Mouse (Mus musculus): Measurements from ENCODE around the gene Gm20388. TPM values are rescaled to one million over a fixed set of nuclear protein-coding genes. Genes with fewer than 3 reads are reported as not detected.

The Gm20388 gene
- polyA plus RNA-seq, 1 experiment: 0.36 TPM

- peaks cover 91% of the 10 kb centered on the region for H3K36me3 ChIP-seq (ENCODE audit: control insufficient read depth)
- TF ChIP-seq GATA1 (IDR thresholded peaks at IDR 0.05; ENCODE audit: low read length) (no peak), TAL1 (IDR thresholded peaks at IDR 0.05; ENCODE audit: low read length) (no peak)
- no peaks in the 10 kb centered on the region for H3K9me3 ChIP-seq (ENCODE audit: control insufficient read depth, low read length)
- H3K27me3 ChIP-seq (ENCODE audit: control insufficient read depth): no peaks in the 10 kb centered on the region
- no peaks in the 10 kb centered on the region for H3K4me1 ChIP-seq (ENCODE audit: control insufficient read depth)
- no peak overlapping the region for H3K4me3 ChIP-seq (replicated peaks)
Observed at GRCm38 (mm10) chr8:123832757-123833156, 3922.1 kb downstream of the Gm20388 start.

- Histone ChIP-seq H3K36me3 (ENCODE audit: control insufficient read depth) (peaks cover 84% of the 10 kb centered on the region), H3K9me3 (ENCODE audit: control insufficient read depth, low read length) (no peaks in the 10 kb centered on the region), H3K27me3 (ENCODE audit: control insufficient read depth) (no peaks in the 10 kb centered on the region), H3K4me3 (replicated peaks) (no peak overlapping the region), H3K4me1 (ENCODE audit: control insufficient read depth) (no peaks in the 10 kb centered on the region)
- TF ChIP-seq TAL1 (IDR thresholded peaks at IDR 0.05; ENCODE audit: low read length) (no peak), GATA1 (IDR thresholded peaks at IDR 0.05; ENCODE audit: low read length) (no peak)
Observed at GRCm38 (mm10) chr8:123835451-123835850, 3924.8 kb downstream of the Gm20388 start.

- Histone ChIP-seq H3K9me3 (ENCODE audit: control insufficient read depth, low read length) (no peaks in the 10 kb centered on the region), H3K4me3 (replicated peaks) (no peak overlapping the region), H3K27me3 (ENCODE audit: control insufficient read depth) (no peaks in the 10 kb centered on the region), H3K36me3 (ENCODE audit: control insufficient read depth) (peaks cover 83% of the 10 kb centered on the region), H3K4me1 (ENCODE audit: control insufficient read depth) (no peaks in the 10 kb centered on the region)
- no peak for TF ChIP-seq TAL1 (IDR thresholded peaks at IDR 0.05; ENCODE audit: low read length)
- TF ChIP-seq GATA1 (IDR thresholded peaks at IDR 0.05; ENCODE audit: low read length): no peak
Observed at GRCm38 (mm10) chr8:123836354-123836753, 3925.7 kb downstream of the Gm20388 start.

- no peak for TF ChIP-seq GATA1 (IDR thresholded peaks at IDR 0.05; ENCODE audit: low read length)
- H3K36me3 ChIP-seq (ENCODE audit: control insufficient read depth): peaks cover 84% of the 10 kb centered on the region
Observed at GRCm38 (mm10) chr8:123838496-123838895, 3927.9 kb downstream of the Gm20388 start.

GRCm38 (mm10) chr8:123840578-123841345 is 3930.1 kb downstream of the Gm20388 start:
- H3K36me3 ChIP-seq (ENCODE audit: control insufficient read depth): peaks cover 79% of the 10 kb centered on the region
- H3K27me3 ChIP-seq (ENCODE audit: control insufficient read depth): no peaks in the 10 kb centered on the region
- no peak overlapping the region for H3K4me3 ChIP-seq (replicated peaks)
- TF ChIP-seq GATA1 (IDR thresholded peaks at IDR 0.05; ENCODE audit: low read length): no peak
- TF ChIP-seq TAL1 (IDR thresholded peaks at IDR 0.05; ENCODE audit: low read length): no peak
- no peaks in the 10 kb centered on the region for H3K9me3 ChIP-seq (ENCODE audit: control insufficient read depth, low read length)
- H3K4me1 ChIP-seq (ENCODE audit: control insufficient read depth): no peaks in the 10 kb centered on the region

More at GRCm38 (mm10) chr8:123838496-123838895, 3927.9 kb downstream of the Gm20388 start:
- no peaks in the 10 kb centered on the region for H3K9me3 ChIP-seq (ENCODE audit: control insufficient read depth, low read length)
- H3K27me3 ChIP-seq (ENCODE audit: control insufficient read depth): no peaks in the 10 kb centered on the region
- H3K4me3 ChIP-seq (replicated peaks): no peak overlapping the region
- H3K4me1 ChIP-seq (ENCODE audit: control insufficient read depth): no peaks in the 10 kb centered on the region

GRCm38 (mm10) chr8:123842086-123842485 is 3931.4 kb downstream of the Gm20388 start:
- no peak for TF ChIP-seq TAL1 (IDR thresholded peaks at IDR 0.05; ENCODE audit: low read length)
- TF ChIP-seq GATA1 (IDR thresholded peaks at IDR 0.05; ENCODE audit: low read length): no peak
- H3K4me1 ChIP-seq (ENCODE audit: control insufficient read depth): peaks cover 3% of the 10 kb centered on the region; the same call in 1 of the 2 replicates
- no peak overlapping the region for H3K4me3 ChIP-seq (replicated peaks)
- H3K27me3 ChIP-seq (ENCODE audit: control insufficient read depth): no peaks in the 10 kb centered on the region
- H3K9me3 ChIP-seq (ENCODE audit: control insufficient read depth, low read length): no peaks in the 10 kb centered on the region
- H3K36me3 ChIP-seq (ENCODE audit: control insufficient read depth): peaks cover 73% of the 10 kb centered on the region

- TF ChIP-seq TAL1 (IDR thresholded peaks at IDR 0.05; ENCODE audit: low read length) (no peak), GATA1 (IDR thresholded peaks at IDR 0.05; ENCODE audit: low read length) (no peak)
- H3K27me3 ChIP-seq (ENCODE audit: control insufficient read depth): no peaks in the 10 kb centered on the region
- peaks cover 5% of the 10 kb centered on the region for H3K4me1 ChIP-seq (ENCODE audit: control insufficient read depth)
- no peaks in the 10 kb centered on the region for H3K9me3 ChIP-seq (ENCODE audit: control insufficient read depth, low read length)
- H3K4me3 ChIP-seq (replicated peaks): no peak overlapping the region
- H3K36me3 ChIP-seq (ENCODE audit: control insufficient read depth): peaks cover 56% of the 10 kb centered on the region
Observed at GRCm38 (mm10) chr8:123844341-123844740, 3933.7 kb downstream of the Gm20388 start.

GRCm38 (mm10) chr8:123845114-123845513 is 3934.5 kb downstream of the Gm20388 start:
- no peaks in the 10 kb centered on the region for H3K27me3 ChIP-seq (ENCODE audit: control insufficient read depth)
- no peak overlapping the region for H3K4me3 ChIP-seq (replicated peaks)
- peaks cover 7% of the 10 kb centered on the region for H3K4me1 ChIP-seq (ENCODE audit: control insufficient read depth)
- TF ChIP-seq GATA1 (IDR thresholded peaks at IDR 0.05; ENCODE audit: low read length): no peak
- TF ChIP-seq TAL1 (IDR thresholded peaks at IDR 0.05; ENCODE audit: low read length): no peak
- peaks cover 52% of the 10 kb centered on the region for H3K36me3 ChIP-seq (ENCODE audit: control insufficient read depth)
- H3K9me3 ChIP-seq (ENCODE audit: control insufficient read depth, low read length): no peaks in the 10 kb centered on the region

- Histone ChIP-seq H3K36me3 (ENCODE audit: control insufficient read depth) (peaks cover 44% of the 10 kb centered on the region), H3K27me3 (ENCODE audit: control insufficient read depth) (no peaks in the 10 kb centered on the region), H3K9me3 (ENCODE audit: control insufficient read depth, low read length) (no peaks in the 10 kb centered on the region), H3K4me3 (replicated peaks) (no peak overlapping the region), H3K4me1 (ENCODE audit: control insufficient read depth) (peaks cover 7% of the 10 kb centered on the region)
- TF ChIP-seq TAL1 (IDR thresholded peaks at IDR 0.05; ENCODE audit: low read length): no peak
- no peak for TF ChIP-seq GATA1 (IDR thresholded peaks at IDR 0.05; ENCODE audit: low read length)
Observed at GRCm38 (mm10) chr8:123845991-123846390, 3935.3 kb downstream of the Gm20388 start.

Data from erythroblast, embryonic 14.5 days (primary cell).